Mouse (Mus musculus) MEL (cell line): ENCODE results near the gene Lamb3. TPM values are rescaled to one million over a fixed set of nuclear protein-coding genes. Genes with fewer than 3 reads are reported as not detected.

Experiments
- DNase-seq: peaks from one replicate; pipeline ENCODE4 v3.0.0; 2011; ENCODE audit warnings: low read depth, low spot score
- H3K27ac ChIP-seq: 2 replicates; pipeline ENCODE4 v1.5.1; 2012; ENCODE audit warnings: low read depth, mild to moderate bottlenecking, control low read depth, low read length, moderate library complexity; ENCODE audit not compliant: control insufficient read depth
- H3K27me3 ChIP-seq, 2 experiments: fragments of 150-350 bp in 1 of 2; sonication (generic) in 1 of 2; 2 replicates each; pipeline ENCODE4 v1.6.1; 2012; ENCODE audit warnings: low read length in 2 of 2, mild to moderate bottlenecking in 2 of 2, improper control_type of control experiment in 1 of 2, moderate library complexity in 1 of 2; ENCODE audit not compliant: insufficient read depth in 2 of 2, control insufficient read depth in 1 of 2
- H3K36me3 ChIP-seq, 2 experiments: 2 replicates each; pipeline ENCODE4 v1.6.1; 2012 to 2014; ENCODE audit warnings: low read length in 2 of 2, improper control_type of control experiment in 1 of 2, inconsistent platforms in 1 of 2, mild to moderate bottlenecking in 1 of 2; ENCODE audit not compliant: insufficient read depth in 2 of 2, control insufficient read depth in 1 of 2
- H3K4me1 ChIP-seq, 2 experiments: fragments of 150-350 bp in 1 of 2; sonication (generic) in 1 of 2; 2 replicates each; pipeline ENCODE4 v1.6.1; 2012; ENCODE audit warnings: low read length in 2 of 2, improper control_type of control experiment in 1 of 2, mild to moderate bottlenecking in 1 of 2; ENCODE audit not compliant: insufficient read depth in 2 of 2, control insufficient read depth in 1 of 2
- H3K4me3 ChIP-seq, 2 experiments: fragments of 150-350 bp in 1 of 2; sonication (generic) in 1 of 2; 2 replicates each; pipeline ENCODE4 v1.5.1; 2012; ENCODE audit warnings: low read depth in 2 of 2, low read length in 2 of 2, mild to moderate bottlenecking in 2 of 2, moderate library complexity in 2 of 2, control low read depth in 1 of 2, improper control_type of control experiment in 1 of 2; ENCODE audit not compliant: control insufficient read depth in 1 of 2, insufficient read depth in 1 of 2
- H3K79me2 ChIP-seq: 2 replicates; pipeline ENCODE4 v1.6.1; 2012; ENCODE audit warnings: mild to moderate bottlenecking, low read length, moderate library complexity; ENCODE audit not compliant: control insufficient read depth, poor library complexity, insufficient read depth
- H3K9ac ChIP-seq: 2 replicates; pipeline ENCODE4 v1.6.1; 2012; ENCODE audit warnings: low read depth, mild to moderate bottlenecking, control low read depth, low read length, moderate library complexity; ENCODE audit not compliant: control insufficient read depth, poor library complexity, severe bottlenecking
- H3K9me3 ChIP-seq: fragments of 150-350 bp; sonication (generic); replicated peaks from 2 replicates; pipeline ENCODE4 v1.6.1; 2012; ENCODE audit warnings: mild to moderate bottlenecking, low read length, improper control_type of control experiment, moderate library complexity; ENCODE audit not compliant: insufficient read depth
- BHLHE40 ChIP-seq: IDR thresholded peaks from 2 replicates; pipeline ENCODE4 v1.6.1; 2012; ENCODE audit warnings: low read depth, mild to moderate bottlenecking, inconsistent platforms, low read length, improper control_type of control experiment, borderline replicate concordance
- CTCF ChIP-seq, 3 experiments: IDR thresholded peaks in 2 of 3; conservative IDR thresholded peaks in 1 of 3; 2 replicates each; pipeline ENCODE4 v1.5.1; 2011 to 2012; ENCODE audit warnings: low read length in 3 of 3, low read depth in 2 of 3, mild to moderate bottlenecking in 2 of 3, improper control_type of control experiment in 1 of 3, inconsistent platforms in 1 of 3, mixed read lengths in 1 of 3, moderate library complexity in 1 of 3; ENCODE audit not compliant: control insufficient read depth in 1 of 3, insufficient read depth in 1 of 3, poor library complexity in 1 of 3, severe bottlenecking in 1 of 3
- GABPA ChIP-seq: IDR thresholded peaks from 2 replicates; pipeline ENCODE4 v1.6.1; 2012; ENCODE audit warnings: low read depth, mild to moderate bottlenecking, inconsistent platforms, low read length, improper control_type of control experiment, moderate library complexity
- GATA1 ChIP-seq: IDR thresholded peaks from 2 replicates; pipeline ENCODE4 v1.6.1; 2011; ENCODE audit warnings: low read depth, low read length, improper control_type of control experiment
- MAFK ChIP-seq: IDR thresholded peaks from 2 replicates; pipeline ENCODE4 v1.6.1; 2011; ENCODE audit warnings: low read depth, mild to moderate bottlenecking, low read length, improper control_type of control experiment, borderline replicate concordance
- MAX ChIP-seq: IDR thresholded peaks from 2 replicates; pipeline ENCODE4 v1.6.1; 2011; ENCODE audit warnings: low read length, improper control_type of control experiment
- MXI1 ChIP-seq: IDR thresholded peaks from 2 replicates; pipeline ENCODE4 v1.6.1; 2011; ENCODE audit warnings: mild to moderate bottlenecking, low read depth, low read length, improper control_type of control experiment
- MYB ChIP-seq: IDR thresholded peaks from 2 replicates; pipeline ENCODE4 v1.6.1; 2011; ENCODE audit warnings: mild to moderate bottlenecking, low read depth, low read length, improper control_type of control experiment
- MYC ChIP-seq: IDR thresholded peaks from 2 replicates; pipeline ENCODE4 v1.6.1; 2011; ENCODE audit warnings: low read depth, mild to moderate bottlenecking, low read length, improper control_type of control experiment, moderate library complexity
- POLR2A ChIP-seq, 2 experiments: IDR thresholded peaks; 2 replicates each; pipeline ENCODE4 v1.6.1; 2011 to 2012; ENCODE audit warnings: low read length in 2 of 2, mild to moderate bottlenecking in 2 of 2, control low read depth in 1 of 2, improper control_type of control experiment in 1 of 2, low read depth in 1 of 2, moderate library complexity in 1 of 2; ENCODE audit not compliant: control insufficient read depth in 1 of 2, insufficient read depth in 1 of 2, poor library complexity in 1 of 2
- POLR2AphosphoS5 ChIP-seq: IDR thresholded peaks from 2 replicates; pipeline ENCODE4 v1.6.1; 2012; ENCODE audit warnings: low read depth, borderline replicate concordance, mild to moderate bottlenecking, inconsistent platforms, low read length, moderate library complexity, mixed read lengths
- RAD21 ChIP-seq: IDR thresholded peaks from 2 replicates; pipeline ENCODE4 v1.6.1; 2011; ENCODE audit warnings: mild to moderate bottlenecking, low read depth, low read length, improper control_type of control experiment
- RCOR1 ChIP-seq: IDR thresholded peaks from 2 replicates; pipeline ENCODE4 v1.6.1; 2012; ENCODE audit warnings: low read depth, mild to moderate bottlenecking, inconsistent platforms, low read length, improper control_type of control experiment
- SIN3A ChIP-seq: IDR thresholded peaks from 2 replicates; pipeline ENCODE4 v1.6.1; 2012; ENCODE audit warnings: low read length, improper control_type of control experiment, inconsistent platforms
- SMC3 ChIP-seq: IDR thresholded peaks from 2 replicates; pipeline ENCODE4 v1.6.1; 2011; ENCODE audit warnings: low read depth, low read length, improper control_type of control experiment
- TAL1 ChIP-seq: IDR thresholded peaks from 2 replicates; pipeline ENCODE4 v1.6.1; 2012; ENCODE audit warnings: mild to moderate bottlenecking, inconsistent platforms, low read length, moderate library complexity, mixed read lengths
- TBP ChIP-seq: IDR thresholded peaks from 2 replicates; pipeline ENCODE4 v1.8.0; 2011; ENCODE audit warnings: low read depth, low read length, improper control_type of control experiment
- TCF12 ChIP-seq: IDR thresholded peaks from 2 replicates; pipeline ENCODE4 v1.6.1; 2014; ENCODE audit warnings: low read depth, mild to moderate bottlenecking, inconsistent platforms, low read length, improper control_type of control experiment, moderate library complexity
- UBTF ChIP-seq: IDR thresholded peaks from 2 replicates; pipeline ENCODE4 v1.6.1; 2012; ENCODE audit warnings: low read depth, mild to moderate bottlenecking, inconsistent platforms, low read length, improper control_type of control experiment, moderate library complexity, borderline replicate concordance; ENCODE audit not compliant: insufficient read depth
- USF1 ChIP-seq: IDR thresholded peaks from 2 replicates; pipeline ENCODE4 v1.6.1; 2014; ENCODE audit warnings: low read depth, mild to moderate bottlenecking, inconsistent platforms, low read length, improper control_type of control experiment, moderate library complexity
- USF2 ChIP-seq, 2 experiments: IDR thresholded peaks; 2 replicates each; pipeline ENCODE4 v1.6.1; 2011 to 2012; ENCODE audit warnings: improper control_type of control experiment in 2 of 2, low read length in 2 of 2, borderline replicate concordance in 1 of 2, inconsistent platforms in 1 of 2, low read depth in 1 of 2, mild to moderate bottlenecking in 1 of 2; ENCODE audit not compliant: insufficient read depth in 1 of 2
- ZKSCAN1 ChIP-seq: IDR thresholded peaks from 2 replicates; pipeline ENCODE4 v1.6.1; 2012; ENCODE audit warnings: low read depth, mild to moderate bottlenecking, inconsistent platforms, low read length, improper control_type of control experiment, moderate library complexity
- ZMIZ1 ChIP-seq: IDR thresholded peaks from 2 replicates; pipeline ENCODE4 v1.6.1; 2012; ENCODE audit warnings: low read depth, mild to moderate bottlenecking, inconsistent platforms, low read length, improper control_type of control experiment, moderate library complexity
- polyA plus RNA-seq, 2 experiments: library from polyadenylated mRNA; stranded (reverse) in 1 of 2; unstranded in 1 of 2; fragments of >175 nt in 1 of 2; fragments of >200 nt in 1 of 2; gene quantifications; 2 replicates each; pipeline versions ENCODE4 v1.2.1 to v1.2.4; 2012; ENCODE audit warnings: low replicate concordance in 2 of 2, low read depth in 1 of 2; ENCODE audit not compliant: insufficient read length in 2 of 2, insufficient read depth in 1 of 2, missing spikeins in 1 of 2
- total RNA-seq: library from RNA; depleted of rRNA; stranded (reverse); fragments of 300-350 nt; gene quantifications from 2 replicates; pipeline ENCODE4 v1.2.3, GENCODE M21; 2012

Lamb3 gene
- total and polyA plus RNA-seq, 3 experiments, result 0.03 to 0.35 TPM; not detected in 1

DNA sequence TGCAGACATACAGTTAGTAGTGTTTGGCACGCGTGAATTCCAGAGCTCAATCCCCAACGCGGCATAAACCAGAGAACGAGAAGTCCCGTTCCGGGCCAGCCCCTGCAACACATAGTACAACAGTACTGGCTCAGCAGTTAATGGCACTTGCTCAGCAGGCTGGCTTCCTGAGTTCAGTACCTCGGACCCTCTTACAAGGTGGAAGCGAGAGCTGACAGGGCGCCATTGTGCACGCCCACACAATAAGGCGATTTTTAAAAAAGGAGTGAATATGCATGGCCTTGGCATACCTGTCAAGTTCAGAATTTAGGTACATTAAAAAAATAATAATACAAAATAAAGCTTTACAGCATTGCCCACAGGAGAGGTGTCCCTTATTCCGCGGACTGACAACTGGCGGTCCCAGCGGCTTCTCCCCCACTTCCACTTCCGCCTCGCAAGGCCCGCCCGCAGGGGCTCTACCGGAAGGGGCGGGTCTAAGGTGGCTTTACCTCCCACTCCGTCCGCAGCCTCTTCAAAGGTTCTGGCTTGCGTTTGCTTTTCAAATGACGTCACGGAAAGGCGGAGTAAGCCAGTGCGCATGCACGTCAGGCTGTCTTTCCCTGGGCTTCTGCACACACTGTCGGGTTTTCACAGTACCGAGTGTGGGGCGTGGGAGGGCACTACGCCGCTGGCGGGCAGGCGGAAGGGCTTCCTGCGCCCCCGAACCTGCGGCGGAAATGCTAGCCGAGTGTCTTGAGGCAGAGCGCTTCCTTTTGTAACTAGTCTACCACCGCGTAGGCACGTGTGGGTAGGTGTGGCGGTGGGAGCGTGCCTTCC lies 34.3 kb upstream of the Lamb3 start (continued):
- TF ChIP-seq MYB (no peak), POLR2AphosphoS5 (no peak), SMC3 (no peak)

DNA sequence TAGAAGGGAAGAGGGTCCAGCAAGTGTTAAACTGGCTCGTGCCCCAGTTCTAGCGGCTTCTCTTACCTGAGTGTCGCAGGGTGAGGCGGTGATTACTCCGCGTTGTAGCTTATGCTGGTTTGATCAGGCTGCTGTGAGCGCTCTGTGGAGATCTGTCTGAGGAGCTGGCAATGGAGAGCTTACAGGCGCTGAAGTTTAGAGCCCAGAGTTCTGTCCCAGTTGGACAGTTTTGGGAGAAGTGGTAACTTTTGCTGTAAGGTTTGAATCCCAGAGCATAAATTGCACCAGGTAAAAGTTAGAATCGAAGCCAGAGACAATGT lies 33.7 kb upstream of the Lamb3 start:
- Histone ChIP-seq H3K4me3 (peak overlapping the region; percentile 66 to 81), H3K27ac (peak overlapping the region; percentile 82), H3K27me3 (no peaks in the 10 kb centered on the region), H3K79me2 (peaks cover 14% of the 10 kb centered on the region), H3K9me3 (no peaks in the 10 kb centered on the region), H3K9ac (peak overlapping the region; percentile 84), H3K4me1 (peaks cover 9 to 41% of the 10 kb centered on the region in 2 experiments), H3K36me3 (peaks cover 0 to 45% of the 10 kb centered on the region in 2 experiments; a peak in 2 of 4 replicates)
- peak; percentile 41; the same call in 1 of the 2 replicates for TF ChIP-seq TBP
- TF ChIP-seq POLR2A (IDR thresholded peaks at IDR 0.05; ENCODE audit: control insufficient read depth in 1 of 2, insufficient read depth in 1 of 2, low read depth in 1 of 2, low read length in 2 of 2, poor library complexity in 1 of 2), result peak in 1 of 2 experiments; percentile 5; a peak in 2 of 4 replicates
- TF ChIP-seq ZMIZ1, result no peak
- DNase-seq, result no peak

DNA sequence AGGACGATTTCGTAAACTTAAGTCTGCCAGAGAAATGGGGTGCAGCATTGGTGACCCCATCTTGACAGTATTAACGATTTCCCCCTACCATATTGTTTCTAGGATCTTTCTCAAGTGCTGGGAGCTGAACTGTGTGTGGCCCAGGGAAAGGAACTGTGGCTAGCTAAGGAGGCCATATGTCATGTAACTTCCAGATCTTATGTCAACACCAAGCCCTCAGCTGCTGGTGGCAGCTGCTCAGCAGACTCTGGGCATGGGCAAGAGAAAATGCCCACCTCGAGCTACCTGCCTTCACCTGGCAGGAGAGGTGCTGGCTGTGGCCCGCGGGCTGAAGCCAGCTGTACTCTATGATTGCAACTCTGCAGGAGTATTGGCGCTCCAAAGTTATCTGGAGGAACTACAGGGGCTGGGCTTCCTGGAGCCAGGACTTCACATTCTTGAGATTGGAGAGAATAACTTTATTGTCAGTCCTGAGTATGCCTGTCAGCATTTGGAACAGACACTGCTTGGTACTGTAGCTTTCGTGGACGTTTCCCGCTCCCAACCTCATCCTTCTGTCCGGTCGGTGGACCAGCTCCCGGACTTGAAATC lies 33.3 kb upstream of the Lamb3 start:
- Histone ChIP-seq H3K4me3 (peak overlapping the region; percentile 66 to 81), H3K4me1 (peaks cover 9 to 41% of the 10 kb centered on the region in 2 experiments), H3K79me2 (peaks cover 14% of the 10 kb centered on the region), H3K27ac (peak overlapping the region; percentile 82), H3K27me3 (no peaks in the 10 kb centered on the region), H3K9me3 (no peaks in the 10 kb centered on the region), H3K36me3 (peaks cover 0 to 45% of the 10 kb centered on the region in 2 experiments; a peak in 2 of 4 replicates), H3K9ac (peak overlapping the region; percentile 84)
- peak; percentile 36 for DNase-seq
- TF ChIP-seq USF1 (no peak), USF2 (IDR thresholded peaks at IDR 0.05; ENCODE audit: borderline replicate concordance in 1 of 2, insufficient read depth in 1 of 2, low read depth in 1 of 2, low read length in 2 of 2) (no peak), BHLHE40 (no peak), SIN3A (no peak), MAX (no peak), TAL1 (no peak), RAD21 (no peak), GABPA (no peak), RCOR1 (no peak), UBTF (no peak), MXI1 (no peak), TBP (no peak), CTCF (IDR thresholded peaks at IDR 0.05 in 2 of 3, conservative IDR thresholded peaks at IDR 0.05 in 1 of 3; ENCODE audit: control insufficient read depth in 1 of 3, insufficient read depth in 1 of 3, low read depth in 2 of 3, low read length in 3 of 3, poor library complexity in 1 of 3, severe bottlenecking in 1 of 3) (no peak), MAFK (no peak), MYB (no peak), TCF12 (no peak), ZKSCAN1 (no peak), MYC (no peak), GATA1 (no peak)
